Mouse (Mus musculus): Measurements from ENCODE around the gene Ctr9. TPM values are rescaled to one million over a fixed set of nuclear protein-coding genes. Genes with fewer than 3 reads are reported as not detected.

Ctr9 gene
- polyA plus RNA-seq, 1 experiment: 16.5 TPM

DNA sequence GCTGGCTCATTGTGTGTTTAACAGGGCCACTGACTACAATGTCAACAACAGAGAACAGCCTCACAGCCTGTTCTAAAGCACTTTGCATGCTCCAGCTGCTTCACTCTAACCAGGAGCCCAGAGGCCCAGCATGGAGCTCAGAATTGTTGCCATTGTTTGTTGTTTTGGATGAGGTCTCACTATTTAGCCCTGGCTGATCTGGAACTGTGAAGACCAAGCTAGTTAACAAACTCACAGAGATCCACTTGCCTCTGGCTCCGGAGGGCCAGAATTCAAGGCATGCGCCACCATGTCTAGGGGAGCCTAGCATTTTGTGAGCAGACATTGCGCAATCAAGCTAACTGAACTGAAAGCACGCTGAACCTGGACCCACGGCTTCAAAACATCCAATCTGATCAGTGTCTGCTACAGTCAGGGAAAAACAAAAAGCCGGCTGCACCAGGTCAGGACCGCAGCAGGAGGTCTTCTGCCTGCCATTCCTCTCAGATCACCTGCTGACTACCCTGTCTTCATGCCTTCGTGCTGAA lies 4.6 kb upstream of the Ctr9 start:
- no peaks in the 10 kb centered on the region for H3K27me3 ChIP-seq (ENCODE audit: control insufficient read depth, insufficient read depth, insufficient read length)
- no peak overlapping the region for H3K4me3 ChIP-seq
- H3K4me2 ChIP-seq (ENCODE audit: low read depth): no peak overlapping the region
- H3ac ChIP-seq (ENCODE audit: control insufficient read depth, insufficient read length): no peak overlapping the region
- TF ChIP-seq USF1 (IDR thresholded peaks at IDR 0.05; ENCODE audit: low read depth) (no peak), POLR2AphosphoS2 (IDR thresholded peaks at IDR 0.05; ENCODE audit: insufficient read length, low read depth) (no peak), CEBPB (IDR thresholded peaks at IDR 0.05; ENCODE audit: insufficient read depth, poor library complexity, severe bottlenecking) (peak; percentile 96), TCF12 (IDR thresholded peaks at IDR 0.05; ENCODE audit: insufficient read depth, poor library complexity, severe bottlenecking) (no peak)
- H3K79me2 ChIP-seq (ENCODE audit: control insufficient read depth, insufficient read depth): peaks cover 2% of the 10 kb centered on the region
- no peaks in the 10 kb centered on the region for H3K36me3 ChIP-seq (ENCODE audit: control insufficient read depth, insufficient read depth)

DNA sequence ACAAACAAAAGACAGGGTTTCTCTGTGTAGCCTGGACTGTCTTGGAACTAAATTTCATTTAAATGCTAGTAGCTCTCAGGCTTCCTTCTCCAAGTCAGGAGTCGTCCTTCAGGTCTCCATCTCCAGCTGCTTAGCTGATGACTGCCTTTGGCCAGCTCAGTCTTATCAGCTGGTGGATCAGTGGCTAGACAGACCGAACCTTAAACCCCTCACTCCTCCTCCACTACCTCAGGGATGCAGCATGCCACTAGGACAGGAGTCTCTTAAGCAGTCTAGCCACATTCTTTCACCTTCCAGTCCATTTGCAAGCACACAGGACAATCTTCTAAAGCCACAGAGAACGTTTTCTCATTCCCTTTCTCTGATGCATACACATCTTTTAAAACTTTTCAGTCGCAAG lies 3.8 kb upstream of the Ctr9 start:
- H3K36me3 ChIP-seq (ENCODE audit: control insufficient read depth, insufficient read depth): no peaks in the 10 kb centered on the region
- no peaks in the 10 kb centered on the region for H3K27me3 ChIP-seq (ENCODE audit: control insufficient read depth, insufficient read depth, insufficient read length)
- H3K4me3 ChIP-seq: no peak overlapping the region
- no peak overlapping the region for H3ac ChIP-seq (ENCODE audit: control insufficient read depth, insufficient read length)
- no peak overlapping the region for H3K4me2 ChIP-seq (ENCODE audit: low read depth)
- H3K79me2 ChIP-seq (ENCODE audit: control insufficient read depth, insufficient read depth): peaks cover 9% of the 10 kb centered on the region
- no peak for TF ChIP-seq MYOG (IDR thresholded peaks at IDR 0.05; ENCODE audit: control insufficient read depth in 1 of 3, insufficient read depth in 1 of 3, insufficient read length in 2 of 3, low read depth in 2 of 3)
- no peak for TF ChIP-seq USF1 (IDR thresholded peaks at IDR 0.05; ENCODE audit: low read depth)
- no peak for TF ChIP-seq REST (IDR thresholded peaks at IDR 0.05; ENCODE audit: insufficient read depth, insufficient read length)
- TF ChIP-seq CEBPB (IDR thresholded peaks at IDR 0.05; ENCODE audit: insufficient read depth, poor library complexity, severe bottlenecking): no peak
- TF ChIP-seq POLR2AphosphoS2 (IDR thresholded peaks at IDR 0.05; ENCODE audit: insufficient read length, low read depth): no peak
- no peak for TF ChIP-seq MYOD1 (IDR thresholded peaks at IDR 0.05; ENCODE audit: control insufficient read depth in 1 of 3, insufficient read length in 2 of 3, low read depth in 2 of 3)
- no peak for TF ChIP-seq MAX (IDR thresholded peaks at IDR 0.05; ENCODE audit: low read depth)
- TF ChIP-seq E2F4 (IDR thresholded peaks at IDR 0.05; ENCODE audit: insufficient read depth): no peak
- no peak for TF ChIP-seq SRF (IDR thresholded peaks at IDR 0.05; ENCODE audit: control insufficient read depth, insufficient read length, low read depth)
- TF ChIP-seq TCF12 (IDR thresholded peaks at IDR 0.05; ENCODE audit: insufficient read depth, poor library complexity, severe bottlenecking): no peak
- TF ChIP-seq POLR2A (IDR thresholded peaks at IDR 0.05; ENCODE audit: insufficient read length, low read depth): no peak
- no peak for TF ChIP-seq TCF3 (IDR thresholded peaks at IDR 0.05; ENCODE audit: insufficient read length, low read depth)

DNA sequence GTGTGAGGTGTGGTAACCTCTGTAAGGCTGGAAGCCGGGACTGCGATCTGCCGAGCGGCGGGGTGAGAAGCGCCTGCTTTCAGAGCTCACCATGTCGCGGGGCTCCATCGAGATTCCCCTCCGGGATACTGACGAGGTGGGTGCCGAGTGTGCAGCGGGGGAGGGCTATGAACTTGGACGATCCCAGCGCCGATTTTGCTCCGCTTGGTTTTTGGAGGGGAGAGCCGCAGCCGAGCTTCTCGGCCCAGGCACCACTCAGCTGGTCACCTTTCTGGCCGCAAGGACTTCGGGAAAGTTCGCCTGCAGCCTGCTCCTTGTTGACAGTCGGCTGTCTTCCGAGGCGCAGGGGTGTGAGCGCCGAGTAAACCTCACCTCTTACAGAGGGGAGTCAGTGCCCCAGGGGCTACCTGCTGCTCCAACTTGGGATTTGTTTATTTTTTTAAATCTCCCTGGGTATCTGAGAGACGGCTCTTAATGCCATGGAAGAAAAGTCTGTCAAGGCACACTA lies 349 bp downstream of the Ctr9 start:
- Histone ChIP-seq H3K36me3 (ENCODE audit: control insufficient read depth, insufficient read depth) (peaks cover 24% of the 10 kb centered on the region), H3K79me2 (ENCODE audit: control insufficient read depth, insufficient read depth) (peaks cover 21% of the 10 kb centered on the region), H3K4me3 (peak overlapping the region; percentile 98), H3K4me2 (ENCODE audit: low read depth) (peak overlapping the region; percentile 94), H3K27me3 (ENCODE audit: control insufficient read depth, insufficient read depth, insufficient read length) (no peaks in the 10 kb centered on the region), H3ac (ENCODE audit: control insufficient read depth, insufficient read length) (peak overlapping the region; percentile 29)
- no peak for TF ChIP-seq E2F4 (IDR thresholded peaks at IDR 0.05; ENCODE audit: insufficient read depth)
- TF ChIP-seq REST (IDR thresholded peaks at IDR 0.05; ENCODE audit: insufficient read depth, insufficient read length): no peak
- TF ChIP-seq USF1 (IDR thresholded peaks at IDR 0.05; ENCODE audit: low read depth): no peak
- no peak for TF ChIP-seq CEBPB (IDR thresholded peaks at IDR 0.05; ENCODE audit: insufficient read depth, poor library complexity, severe bottlenecking)
- TF ChIP-seq MYOG (IDR thresholded peaks at IDR 0.05; ENCODE audit: control insufficient read depth in 1 of 3, insufficient read depth in 1 of 3, insufficient read length in 2 of 3, low read depth in 2 of 3): no peak
- no peak for TF ChIP-seq TCF3 (IDR thresholded peaks at IDR 0.05; ENCODE audit: insufficient read length, low read depth)
- no peak for TF ChIP-seq POLR2A (IDR thresholded peaks at IDR 0.05; ENCODE audit: insufficient read length, low read depth)
- no peak for TF ChIP-seq SRF (IDR thresholded peaks at IDR 0.05; ENCODE audit: control insufficient read depth, insufficient read length, low read depth)
- TF ChIP-seq TCF12 (IDR thresholded peaks at IDR 0.05; ENCODE audit: insufficient read depth, poor library complexity, severe bottlenecking): no peak
- TF ChIP-seq POLR2AphosphoS2 (IDR thresholded peaks at IDR 0.05; ENCODE audit: insufficient read length, low read depth): no peak
- no peak for TF ChIP-seq MYOD1 (IDR thresholded peaks at IDR 0.05; ENCODE audit: control insufficient read depth in 1 of 3, insufficient read length in 2 of 3, low read depth in 2 of 3)
- TF ChIP-seq MAX (IDR thresholded peaks at IDR 0.05; ENCODE audit: low read depth): no peak

DNA sequence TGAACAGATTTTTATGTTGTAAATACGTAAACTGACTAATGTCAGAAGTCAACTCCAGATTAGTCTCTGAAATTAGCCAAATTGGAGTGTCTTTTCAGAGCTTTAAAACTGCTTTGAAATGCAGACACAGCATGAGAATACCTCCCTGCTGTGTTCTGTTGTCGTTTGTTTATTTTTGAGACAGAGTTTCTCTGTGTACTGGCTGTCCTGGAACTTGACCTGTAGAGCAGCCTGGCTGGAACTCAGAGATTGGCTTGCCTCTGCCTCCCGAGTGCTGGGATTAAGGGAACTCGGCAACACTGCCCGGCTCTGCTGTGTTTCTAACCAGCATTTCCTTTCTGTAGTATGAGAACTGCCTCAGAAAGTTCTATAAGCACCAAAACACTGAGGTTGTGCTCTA lies 20.2 kb downstream of the Ctr9 start:
- Histone ChIP-seq H3K27me3 (ENCODE audit: control insufficient read depth, insufficient read depth, insufficient read length) (no peaks in the 10 kb centered on the region), H3K4me3 (no peak overlapping the region), H3K4me2 (ENCODE audit: low read depth) (no peak overlapping the region), H3ac (ENCODE audit: control insufficient read depth, insufficient read length) (no peak overlapping the region), H3K79me2 (ENCODE audit: control insufficient read depth, insufficient read depth) (no peaks in the 10 kb centered on the region), H3K36me3 (ENCODE audit: control insufficient read depth, insufficient read depth) (peaks cover 50% of the 10 kb centered on the region)
- TF ChIP-seq POLR2AphosphoS2 (IDR thresholded peaks at IDR 0.05; ENCODE audit: insufficient read length, low read depth): no peak
- no peak for TF ChIP-seq MAX (IDR thresholded peaks at IDR 0.05; ENCODE audit: low read depth)
- TF ChIP-seq CEBPB (IDR thresholded peaks at IDR 0.05; ENCODE audit: insufficient read depth, poor library complexity, severe bottlenecking): no peak
- TF ChIP-seq TCF12 (IDR thresholded peaks at IDR 0.05; ENCODE audit: insufficient read depth, poor library complexity, severe bottlenecking): no peak
- TF ChIP-seq TCF3 (IDR thresholded peaks at IDR 0.05; ENCODE audit: insufficient read length, low read depth): no peak
- TF ChIP-seq MYOD1 (IDR thresholded peaks at IDR 0.05; ENCODE audit: control insufficient read depth in 1 of 3, insufficient read length in 2 of 3, low read depth in 2 of 3): no peak

Measured in myocyte (in vitro differentiated cells).